In genomic region chr4:38785016-38785415, GRCm38 (mm10) we compare ENCODE assay signal across 23 mouse cellular contexts.
DNase-seq lines count a peak whose midpoint lies in the region; ATAC-seq and TF ChIP-seq lines count a peak whose summit lies in the region.
"Had no signal": no experiment of that assay in that cellular context is flagged by ENCODE, and none has a peak within 500 bp of the region (broad histone marks: within the 10 kb centered on the region; RNA-seq: fewer than 3 reads in every experiment).

No protein-coding gene starts in this region.

- H3K4me2 ChIP-seq in forebrain, postnatal 0 days (ENCODE audit: low read depth): no peak overlapping the region
- no peak overlapping the region for H3K4me2 ChIP-seq in lung, embryonic 14.5 days
- H3K4me2 ChIP-seq: heart, embryonic 11.5 days; heart, embryonic 15.5 days; hindbrain, embryonic 13.5 days had no signal

- no peak for ATAC-seq in forebrain, postnatal 0 days
- ATAC-seq in lung, embryonic 14.5 days (ENCODE audit: insufficient read depth): peak; percentile 44; the same call in 1 of the 2 replicates
- ATAC-seq: CD4-positive, CD25-positive, alpha-beta regulatory T cell, adult 4 months; forebrain, embryonic 14.5 days; hindbrain, postnatal 0 days had no signal

- H3K27me3 ChIP-seq in forebrain, postnatal 0 days (ENCODE audit: insufficient read depth, low read length): no peaks in the 10 kb centered on the region
- no peaks in the 10 kb centered on the region for H3K27me3 ChIP-seq in forebrain, embryonic 10.5 days (ENCODE audit: poor library complexity, severe bottlenecking)
- H3K27me3 ChIP-seq in lung, embryonic 14.5 days (ENCODE audit: insufficient read depth, low read length): no peaks in the 10 kb centered on the region
- H3K27me3 ChIP-seq: heart, embryonic 15.5 days; hindbrain, embryonic 13.5 days had no signal

- no peaks in the 10 kb centered on the region for H3K9me3 ChIP-seq in forebrain, postnatal 0 days (ENCODE audit: low read length)
- no peaks in the 10 kb centered on the region for H3K9me3 ChIP-seq in forebrain, embryonic 10.5 days
- H3K9me3 ChIP-seq in lung, embryonic 14.5 days (ENCODE audit: low read depth, low read length): no peaks in the 10 kb centered on the region
- H3K9me3 ChIP-seq: embryonic facial prominence, embryonic 10.5 days; G1E; heart, embryonic 15.5 days; hindbrain, embryonic 13.5 days had no signal

- no peak overlapping the region for H3K4me3 ChIP-seq in forebrain, postnatal 0 days (ENCODE audit: low read depth, low read length)
- no peak overlapping the region for H3K4me3 ChIP-seq in forebrain, embryonic 10.5 days
- no peak overlapping the region for H3K4me3 ChIP-seq in lung, embryonic 14.5 days (ENCODE audit: low read depth, low read length)
- H3K4me3 ChIP-seq: embryonic facial prominence, embryonic 10.5 days; heart, adult 2 months; heart, embryonic 15.5 days; hindbrain, embryonic 13.5 days had no signal

- TF ChIP-seq CTCF in forebrain, postnatal 0 days (IDR thresholded peaks at IDR 0.05; ENCODE audit: low read depth): no peak
- TF ChIP-seq CTCF in lung, embryonic 14.5 days (IDR thresholded peaks at IDR 0.05; ENCODE audit: low read depth): no peak

- H3K9ac ChIP-seq in forebrain, postnatal 0 days: no peak overlapping the region
- H3K9ac ChIP-seq in lung, embryonic 14.5 days: no peak overlapping the region
- H3K9ac ChIP-seq: heart, embryonic 15.5 days; hindbrain, embryonic 13.5 days had no signal

- intact Hi-C loops in left cerebral cortex, postnatal 4 days (cut with DNase I): no loop called here

- no peaks in the 10 kb centered on the region for H3K36me3 ChIP-seq in forebrain, postnatal 0 days (ENCODE audit: insufficient read depth)
- no peaks in the 10 kb centered on the region for H3K36me3 ChIP-seq in forebrain, embryonic 10.5 days (replicated peaks)
- no peaks in the 10 kb centered on the region for H3K36me3 ChIP-seq in lung, embryonic 14.5 days (ENCODE audit: insufficient read depth)
- H3K36me3 ChIP-seq: embryonic facial prominence, embryonic 10.5 days; G1E; heart, embryonic 15.5 days; hindbrain, embryonic 13.5 days had no signal

- no peak overlapping the region for H3K27ac ChIP-seq in forebrain, postnatal 0 days (ENCODE audit: low read depth, low read length)
- H3K27ac ChIP-seq in forebrain, embryonic 10.5 days: no peak overlapping the region
- H3K27ac ChIP-seq in lung, embryonic 14.5 days (ENCODE audit: low read depth): no peak overlapping the region
- H3K27ac ChIP-seq: embryonic facial prominence, embryonic 10.5 days; heart, adult 2 months; heart, embryonic 15.5 days; hindbrain, embryonic 13.5 days; hindbrain, postnatal 0 days had no signal

- peak; percentile 4 for DNase-seq in forebrain, postnatal 0 days
- no peak for DNase-seq in forebrain, embryonic 10.5 days (ENCODE audit: extremely low spot score, low spot score)
- peak; percentile 30 for DNase-seq in left cerebral cortex, adult 11 months (ENCODE audit: low spot score)
- no peak for DNase-seq in left cerebral cortex, postnatal 4 days
- DNase-seq in lung, embryonic 14.5 days: peak; percentile 16
- DNase-seq in lung, adult 18-20 months: no peak
- peak; percentile 71 for DNase-seq in telencephalon, adult 2 months (ENCODE audit: low read depth, low spot score)
- DNase-seq: adrenal gland, adult 8-10 months; adrenal gland, postnatal 36 days; B cell, adult 2 months; cerebellum, adult 2 months; cerebellum, postnatal 10 days; gastrocnemius, postnatal 14 days; heart, adult 2 months; heart, postnatal 14 days had no signal

- H3K4me1 ChIP-seq in forebrain, postnatal 0 days (ENCODE audit: insufficient read depth): no peaks in the 10 kb centered on the region
- H3K4me1 ChIP-seq in forebrain, embryonic 10.5 days: no peaks in the 10 kb centered on the region
- no peaks in the 10 kb centered on the region for H3K4me1 ChIP-seq in lung, embryonic 14.5 days (ENCODE audit: insufficient read depth)
- H3K4me1 ChIP-seq: embryonic facial prominence, embryonic 10.5 days; heart, embryonic 15.5 days; hindbrain, embryonic 13.5 days had no signal

Comparison
In these comparisons a context has a peak if more than half of its experiments do, and no peak if none do; other contexts are left out.
1. DNase-seq: peak in forebrain, postnatal 0 days (single experiment), left cerebral cortex, adult 11 months (single experiment), lung, embryonic 14.5 days (single experiment) and telencephalon, adult 2 months (single experiment); none in forebrain, embryonic 10.5 days (single experiment), left cerebral cortex, postnatal 4 days (single experiment) and lung, adult 18-20 months (0 of 2).